Mouse (Mus musculus): ENCODE data around the gene Rufy1. TPM values are rescaled to one million over a fixed set of nuclear protein-coding genes. Genes with fewer than 3 reads are reported as not detected.

Gene Rufy1
- polyA plus RNA-seq, 1 experiment from 2014 or later = 19.9 TPM

GRCm38 (mm10) chr11:50355395-50355794 is 75.5 kb downstream of the Rufy1 start:
- no peak overlapping the region for H3K4me3 ChIP-seq (replicated peaks)
- 56% methylated on average over 1 of the region's 1 CpGs for WGBS
- H3K9me3 ChIP-seq = no peaks in the 10 kb centered on the region
- H3K27me3 ChIP-seq (replicated peaks) = no peaks in the 10 kb centered on the region
- H3K4me2 ChIP-seq (replicated peaks) = no peak overlapping the region
- no peaks in the 10 kb centered on the region for H3K36me3 ChIP-seq
- H3K27ac ChIP-seq = no peak overlapping the region
- 0 out of 2 replicates have a peak, but pooled peaks cover 6% of the 10 kb centered on the region for H3K4me1 ChIP-seq (replicated peaks)
- ATAC-seq = no peak
- H3K9ac ChIP-seq = no peak overlapping the region

- H3K27ac ChIP-seq = no peak overlapping the region
- no peak for ATAC-seq
- no peaks in the 10 kb centered on the region for H3K9me3 ChIP-seq
- WGBS = 57% methylated on average over 3 of the region's 3 CpGs
- H3K27me3 ChIP-seq (replicated peaks) = no peaks in the 10 kb centered on the region
- H3K4me1 ChIP-seq (replicated peaks) = 0 out of 2 replicates have a peak, but pooled peaks cover 6% of the 10 kb centered on the region
- H3K36me3 ChIP-seq = no peaks in the 10 kb centered on the region
- H3K9ac ChIP-seq = no peak overlapping the region
- H3K4me2 ChIP-seq (replicated peaks) = no peak overlapping the region
- H3K4me3 ChIP-seq (replicated peaks) = no peak overlapping the region
Observed at GRCm38 (mm10) chr11:50354851-50355250, 76.1 kb downstream of the Rufy1 start.

- Histone ChIP-seq H3K4me2 (replicated peaks) (no peak within 1 kb of the TSS), H3K36me3 (no peaks in the 10 kb centered on the region), H3K9me3 (no peaks in the 10 kb centered on the region), H3K27ac (no peak within 1 kb of the TSS), H3K4me1 (replicated peaks) (0 out of 2 replicates have a peak, but pooled peaks cover 6% of the 10 kb centered on the region), H3K9ac (no peak within 1 kb of the TSS), H3K4me3 (replicated peaks) (no peak within 1 kb of the TSS), H3K27me3 (replicated peaks) (no peaks in the 10 kb centered on the region)
- no peak for ATAC-seq
Observed at GRCm38 (mm10) chr11:50354162-50354561, 76.8 kb downstream of the Rufy1 start, which contains the start of gene Cby3. Gene Cby3 (plus strand): TSS chr11:50354462.

- no peak overlapping the region for H3K9ac ChIP-seq
- H3K27me3 ChIP-seq (replicated peaks) = no peaks in the 10 kb centered on the region
- no peak overlapping the region for H3K4me2 ChIP-seq (replicated peaks)
- peak; percentile 92 for ATAC-seq
- no peak overlapping the region for H3K4me3 ChIP-seq (replicated peaks)
- H3K36me3 ChIP-seq = no peaks in the 10 kb centered on the region
- WGBS = 67% methylated on average over 2 of the region's 2 CpGs
- peak overlapping the region; percentile 42; the same call in 1 of the 2 replicates for H3K27ac ChIP-seq
- H3K9me3 ChIP-seq = no peaks in the 10 kb centered on the region
- no peaks in the 10 kb centered on the region for H3K4me1 ChIP-seq (replicated peaks)
Observed at GRCm38 (mm10) chr11:50352177-50352576, 78.7 kb downstream of the Rufy1 start.

- Histone ChIP-seq H3K27ac (no peak overlapping the region), H3K27me3 (replicated peaks) (no peaks in the 10 kb centered on the region), H3K9me3 (no peaks in the 10 kb centered on the region), H3K4me3 (replicated peaks) (no peak overlapping the region), H3K4me1 (replicated peaks) (no peaks in the 10 kb centered on the region), H3K9ac (no peak overlapping the region), H3K4me2 (replicated peaks) (no peak overlapping the region), H3K36me3 (no peaks in the 10 kb centered on the region)
- no peak for ATAC-seq
- WGBS = 85% methylated on average over 9 of the region's 9 CpGs
Observed at GRCm38 (mm10) chr11:50346256-50347032, 84.5 kb downstream of the Rufy1 start.

GRCm38 (mm10) chr11:50345486-50345885 is 85.4 kb downstream of the Rufy1 start:
- H3K27ac ChIP-seq = no peak overlapping the region
- no peaks in the 10 kb centered on the region for H3K9me3 ChIP-seq
- ATAC-seq = no peak
- no peaks in the 10 kb centered on the region for H3K4me1 ChIP-seq (replicated peaks)
- H3K9ac ChIP-seq = no peak overlapping the region
- no peaks in the 10 kb centered on the region for H3K27me3 ChIP-seq (replicated peaks)
- H3K36me3 ChIP-seq = no peaks in the 10 kb centered on the region
- no peak overlapping the region for H3K4me2 ChIP-seq (replicated peaks)
- 72% methylated on average over 4 of the region's 4 CpGs for WGBS
- H3K4me3 ChIP-seq (replicated peaks) = no peak overlapping the region

MicroRNAs within 50 kb of the gene (microRNA counts, 519-probe panel; counts per million panel counts)
- microRNA mmu-miR-804 = 2,560 counts per million, percentile 67 among the panel's probes with 10 or more counts

Other genes starting within 250 kb of the Rufy1 start
- 189 and 205 TPM in 2 replicates for gene Sqstm1, start 220.3 kb downstream of the Rufy1 start, polyA plus RNA-seq (2015; fragmentation: Nextera tagmentation; extraction: Ambion mirVana)
- gene Mgat4b, start 220.2 kb downstream of the Rufy1 start, polyA plus RNA-seq (2015; fragmentation: Nextera tagmentation; extraction: Ambion mirVana) = 29.5 and 31.5 TPM in 2 replicates
- 3.9 and 4.2 TPM in 2 replicates for gene Ltc4s, start 192.5 kb downstream of the Rufy1 start, polyA plus RNA-seq (2015; fragmentation: Nextera tagmentation; extraction: Ambion mirVana)
- gene Maml1, start 138.8 kb downstream of the Rufy1 start, polyA plus RNA-seq (2015; fragmentation: Nextera tagmentation; extraction: Ambion mirVana) = 4.1 and 4.3 TPM in 2 replicates
- 358 and 379 TPM in 2 replicates for gene Canx, start 105.5 kb downstream of the Rufy1 start, polyA plus RNA-seq (2015; fragmentation: Nextera tagmentation; extraction: Ambion mirVana)
- 0.42 and 0.49 TPM in 2 replicates for gene Cby3, start 76.7 kb downstream of the Rufy1 start, polyA plus RNA-seq (2015; fragmentation: Nextera tagmentation; extraction: Ambion mirVana)
- gene Hnrnph1, start 54.1 kb downstream of the Rufy1 start, polyA plus RNA-seq (2015; fragmentation: Nextera tagmentation; extraction: Ambion mirVana) = 302 and 324 TPM in 2 replicates
- 8.5 and 9.0 TPM in 2 replicates for gene Adamts2, start 171.0 kb upstream of the Rufy1 start, polyA plus RNA-seq (2015; fragmentation: Nextera tagmentation; extraction: Ambion mirVana)

Measured in intestine, embryonic 15.5 days (tissue).